Mouse (Mus musculus) ES-E14 (cell line): Measurements from ENCODE around the gene Gm9603. TPM values are rescaled to one million over a fixed set of nuclear protein-coding genes. Genes with fewer than 3 reads are reported as not detected.
"Not testable (repeated sequence)": the region's sequence is repeated elsewhere in the genome, so short reads cannot be mapped to it uniquely, and the experiment has no call there.

ENCODE experiments used
- DNase-seq: peaks from one replicate; pipeline ENCODE4 v3.0.0-alpha.2; 2013; ENCODE audit warnings: low read depth, low spot score
- H3K27ac ChIP-seq: 2 replicates; pipeline ENCODE4 v1.5.1; 2012; ENCODE audit warnings: low read depth, mild to moderate bottlenecking, low read length, moderate library complexity, mixed read lengths; ENCODE audit not compliant: poor library complexity, insufficient read depth, severe bottlenecking
- H3K36me3 ChIP-seq: 2 replicates; pipeline ENCODE4 v1.6.1; 2012; ENCODE audit warnings: mild to moderate bottlenecking, low read length, moderate library complexity, mixed read lengths; ENCODE audit not compliant: control insufficient read depth, poor library complexity, insufficient read depth, severe bottlenecking
- H3K4me1 ChIP-seq, 2 experiments: fragments of 150-350 bp in 1 of 2; sonication (generic) in 1 of 2; 2 replicates each; pipeline ENCODE4 v1.6.1; 2012; ENCODE audit warnings: low read length in 2 of 2, mild to moderate bottlenecking in 1 of 2, mixed read lengths in 1 of 2; ENCODE audit not compliant: control insufficient read depth in 2 of 2, insufficient read depth in 2 of 2, poor library complexity in 1 of 2
- H3K4me3 ChIP-seq, 2 experiments: fragments of 150-350 bp in 1 of 2; sonication (generic) in 1 of 2; 2 replicates each; pipeline ENCODE4 v1.5.1; 2012; ENCODE audit warnings: low read length in 2 of 2, low read depth in 1 of 2, mild to moderate bottlenecking in 1 of 2, mixed read lengths in 1 of 2; ENCODE audit not compliant: insufficient read depth in 1 of 2, poor library complexity in 1 of 2, severe bottlenecking in 1 of 2
- H3K9ac ChIP-seq: 2 replicates; pipeline ENCODE4 v1.6.1; 2012; ENCODE audit warnings: low read depth, mild to moderate bottlenecking, low read length, mixed read lengths; ENCODE audit not compliant: poor library complexity, insufficient read depth, severe bottlenecking
- H3K9me3 ChIP-seq: fragments of 150-350 bp; sonication (generic); 2 replicates; pipeline ENCODE4 v1.6.1; 2012; ENCODE audit warnings: low read depth, mild to moderate bottlenecking, low read length; ENCODE audit not compliant: control insufficient read depth, insufficient read depth
- in situ Hi-C, 2 experiments: fragments of 600-800 bp; cut with MboI; formaldehyde crosslinking; loops; one replicate each; pipeline ENCODE4 v1.15.1; 2025; ENCODE audit warnings: low sequenced_read_pairs in 2 of 2, inconsistent platforms in 1 of 2; ENCODE audit not compliant: unreplicated experiment in 2 of 2
- total RNA-seq: library from RNA; depleted of rRNA; stranded (reverse); fragments of 300-350 nt; gene quantifications from 2 replicates; pipeline ENCODE4 v1.2.3, GENCODE M21; 2012; rRNA removed

Gm9603 gene
- not detected in 2 replicates for total RNA-seq

- in situ Hi-C loops: not testable (repeated sequence)
Measured at GRCm38 (mm10) chr14:5687357-5687756, at the start of gene Gm9603. Gene Gm9603 (minus strand): TSS chr14:5687457.

GRCm38 (mm10) chr14:5632928-5633327 is 54.3 kb downstream of the Gm9603 start, which contains the start of gene Gm8265:
Gene Gm8265 (minus strand): TSS chr14:5633028.
- DNase-seq, H3K4me3 ChIP-seq, H3K9me3 ChIP-seq, H3K4me1 ChIP-seq, H3K27ac ChIP-seq, in situ Hi-C loops, H3K36me3 ChIP-seq, H3K9ac ChIP-seq: not testable (repeated sequence)

More at GRCm38 (mm10) chr14:5687357-5687756, at the start of gene Gm9603:
- H3K4me1 ChIP-seq, H3K4me3 ChIP-seq, H3K9ac ChIP-seq, H3K9me3 ChIP-seq, DNase-seq, H3K36me3 ChIP-seq, H3K27ac ChIP-seq: not testable (repeated sequence)

Other genes with a start within 250 kb of the Gm9603 start
- 2.3 and 7.5 TPM in 2 replicates for gene Gm3194, start 232.0 kb downstream of the Gm9603 start, total RNA-seq
- gene Gm8246, start 209.6 kb downstream of the Gm9603 start, total RNA-seq: not detected in 2 replicates
- not detected in 2 replicates for gene Gm3187, start 203.2 kb downstream of the Gm9603 start, total RNA-seq
- gene Gm3488, start 185.8 kb downstream of the Gm9603 start, total RNA-seq: 3.0 TPM in 2 replicates
- gene Gm3532, start 149.0 kb downstream of the Gm9603 start, total RNA-seq: not detected in 2 replicates
- gene Gm8265, start 54.4 kb downstream of the Gm9603 start, total RNA-seq: not detected in 2 replicates
- gene Gm3373, start 54.1 kb upstream of the Gm9603 start, total RNA-seq: 1.4 and 2.9 TPM in 2 replicates
- gene Gm3383, start 120.5 kb upstream of the Gm9603 start, total RNA-seq: 8.6 and 12.5 TPM in 2 replicates
- 0.21 TPM in 1 of 2 replicates, not detected in the other for gene Gm3424, start 142.9 kb upstream of the Gm9603 start, total RNA-seq
- 0.13 TPM in 1 of 2 replicates, not detected in the other for gene Gm8237, start 192.9 kb upstream of the Gm9603 start, total RNA-seq